Comparison of ENCODE assay signal across 9 mouse cellular contexts in genomic region chr14:73204016-73204415, GRCm38 (mm10).
"Had no signal": no experiment of that assay in that cellular context is flagged by ENCODE, and none has a peak within 500 bp of the region (broad histone marks: within the 10 kb centered on the region; RNA-seq: fewer than 3 reads in every experiment).

No protein-coding gene starts in this region.

- DNase-seq: kidney, postnatal 25 days; layer of hippocampus, adult 9-11 months; liver; lung, adult 18-20 months; lung, postnatal 10 days; lung, postnatal 36 days; thymus, adult 2 months; thymus, postnatal 14 days; thymus, postnatal 4 days had no signal
